Mouse (Mus musculus) embryonic facial prominence, embryonic 14.5 days (tissue): Measurements from ENCODE around the gene Cdc14b. TPM values are rescaled to one million over a fixed set of nuclear protein-coding genes. Genes with fewer than 3 reads are reported as not detected.
A peak's percentile ranks its signal among the peaks of the same experiment; 100 is the strongest.

Experiments
- ATAC-seq: fragments of 200-750 bp; cut with Nextera tagmentation; 2 replicates; pipeline ENCODE4 v1.8.0; 2017; ENCODE audit warnings: low read depth, moderate number of reproducible peaks, moderate TSS enrichment
- DNase-seq: peaks from one replicate; pipeline ENCODE4 v3.0.0-alpha.2; 2015; ENCODE audit warnings: low spot score
- H3K27ac ChIP-seq: fragments of 300-500 bp; sonication (generic); replicated peaks from 2 replicates; pipeline ENCODE4 v1.5.1; 2014; ENCODE audit warnings: low read depth, mild to moderate bottlenecking, low read length, moderate library complexity
- H3K27me3 ChIP-seq: fragments of 300-500 bp; sonication (generic); replicated peaks from 2 replicates; pipeline ENCODE4 v1.6.1; 2014; ENCODE audit warnings: low read length; ENCODE audit not compliant: control insufficient read depth, insufficient read depth
- H3K36me3 ChIP-seq: fragments of 300-500 bp; sonication (generic); 2 replicates; pipeline ENCODE4 v1.6.1; 2014; ENCODE audit warnings: low read length, mixed read lengths; ENCODE audit not compliant: control insufficient read depth, insufficient read depth
- H3K4me1 ChIP-seq: fragments of 300-500 bp; sonication (generic); 2 replicates; pipeline ENCODE4 v1.6.1; 2014; ENCODE audit warnings: antibody characterized with exemption, low read length; ENCODE audit not compliant: control insufficient read depth, insufficient read depth
- H3K4me2 ChIP-seq: fragments of 300-500 bp; sonication (generic); 2 replicates; pipeline ENCODE4 v1.6.1; 2014; ENCODE audit warnings: low read depth, mild to moderate bottlenecking, low read length, moderate library complexity, mixed read lengths
- H3K4me3 ChIP-seq: fragments of 300-500 bp; sonication (generic); 2 replicates; pipeline ENCODE4 v1.5.1; 2014; ENCODE audit warnings: low read depth, mild to moderate bottlenecking, low read length
- H3K9ac ChIP-seq: fragments of 300-500 bp; sonication (generic); 2 replicates; pipeline ENCODE4 v1.6.1; 2014; ENCODE audit warnings: low read depth, mild to moderate bottlenecking, low read length, moderate library complexity, mixed read lengths
- H3K9me3 ChIP-seq: fragments of 300-500 bp; sonication (generic); 2 replicates; pipeline ENCODE4 v1.6.1; 2016; ENCODE audit warnings: low read length; ENCODE audit not compliant: control insufficient read depth
- WGBS: fragments of 180-500 bp; shearing (Covaris S2); extraction: QIAGEN DNeasy Blood & Tissue Kit; methylation state at CpG from one replicate; pipeline ENCODE4 v1.1.7; 2014; 5-methylcytosine and 5-hydroxymethylcytosine counted together
- polyA plus RNA-seq: library from polyadenylated mRNA; unstranded; fragments of >200 nt; fragmentation: Nextera tagmentation; extraction: Ambion mirVana; gene quantifications from 2 replicates; pipeline ENCODE4 v1.2.1, GENCODE M21; 2014

Cdc14b gene
- polyA plus RNA-seq, 1 experiment from 2014 or later = 14.7 TPM

DNA sequence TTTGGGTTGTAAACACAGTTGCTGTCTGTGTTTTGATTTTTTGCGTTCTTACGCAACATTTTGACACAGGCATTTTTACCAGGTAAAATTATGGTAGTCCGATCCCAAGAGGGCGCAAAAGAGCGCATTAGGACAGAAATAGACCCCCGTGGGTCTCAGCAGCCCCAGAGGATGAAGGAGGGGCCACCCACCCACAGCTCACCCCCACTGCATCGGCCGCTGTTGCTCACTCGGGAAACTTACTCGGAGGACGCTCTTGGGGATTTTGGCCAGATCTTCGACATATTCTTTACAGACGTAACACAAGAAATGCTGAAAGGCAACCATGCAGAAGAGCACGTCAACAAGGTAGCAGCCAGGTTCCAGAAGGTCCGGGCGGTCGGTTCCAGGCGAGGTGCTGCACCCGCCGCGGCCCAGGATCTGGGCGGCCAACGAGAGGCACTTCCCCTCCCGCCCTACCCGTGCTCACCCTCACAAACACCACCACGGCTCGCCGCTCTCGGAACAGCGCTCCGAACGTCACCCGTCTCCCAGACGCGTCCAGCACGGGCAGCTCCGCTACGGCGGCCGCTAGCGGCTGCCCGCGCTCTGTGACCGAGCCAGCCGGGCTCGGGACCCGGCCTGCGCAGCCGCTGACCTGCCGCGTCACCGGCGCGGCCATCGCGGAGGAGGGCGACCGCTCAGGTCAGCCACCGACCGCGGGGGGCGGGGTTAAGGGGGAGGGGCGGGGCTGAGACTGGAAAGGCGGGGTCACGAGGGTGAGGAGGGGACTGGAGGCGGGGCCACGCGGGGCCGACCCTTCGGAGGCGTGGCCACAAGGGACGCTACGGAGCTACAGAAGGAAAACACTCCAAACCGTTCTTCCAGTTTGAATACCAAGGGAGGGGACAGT, 37.2 kb upstream of the Cdc14b start, which contains the start of gene Aaed1:
Aaed1 (minus strand) TSS at position 687 of the 892 bp plus-strand sequence.
- ATAC-seq (peak; percentile 89), DNase-seq (peak; percentile 94)
- Histone ChIP-seq H3K36me3 (peaks cover 5% of the 10 kb centered on the region), H3K9ac (peak within 1 kb of the TSS; percentile 67), H3K27ac (peak within 1 kb of the TSS; percentile 86), H3K4me3 (peak within 1 kb of the TSS; percentile 62), H3K4me2 (peak within 1 kb of the TSS; percentile 61), H3K27me3 (no peaks in the 10 kb centered on the region), H3K9me3 (no peaks in the 10 kb centered on the region), H3K4me1 (no peaks in the 10 kb centered on the region)
- WGBS = 1% methylated on average over 43 of the region's 74 CpGs

DNA sequence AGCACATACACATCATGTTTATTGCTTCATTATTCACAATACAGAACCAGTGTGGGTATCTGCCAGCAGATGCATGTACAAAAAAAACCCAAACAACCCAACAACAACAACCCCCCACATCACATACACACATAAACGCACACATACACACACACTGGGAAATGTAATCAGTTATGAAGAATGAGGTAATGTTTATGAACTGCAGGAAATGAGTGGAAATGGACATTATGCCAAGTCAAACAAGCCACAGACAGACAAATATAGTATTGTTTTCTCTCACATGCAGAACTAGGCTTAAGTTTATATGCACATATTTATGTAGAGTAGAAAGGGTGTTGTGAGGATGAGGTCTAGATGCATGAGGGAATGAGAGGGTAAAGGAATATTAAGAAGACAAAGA, 36.2 kb upstream of the Cdc14b start:
- no peaks in the 10 kb centered on the region for H3K4me1 ChIP-seq
- ATAC-seq (no peak), DNase-seq (peak; percentile 31)
- H3K27ac ChIP-seq = peak overlapping the region; percentile 86
- no peaks in the 10 kb centered on the region for H3K9me3 ChIP-seq
- peak overlapping the region; percentile 67; the same call in 1 of the 2 replicates for H3K9ac ChIP-seq
- H3K36me3 ChIP-seq = peaks cover 8% of the 10 kb centered on the region
- H3K4me2 ChIP-seq = peak overlapping the region; percentile 61
- peak overlapping the region; percentile 62 for H3K4me3 ChIP-seq
- H3K27me3 ChIP-seq = no peaks in the 10 kb centered on the region
- 60% methylated on average over 1 of the region's 1 CpGs for WGBS

DNA sequence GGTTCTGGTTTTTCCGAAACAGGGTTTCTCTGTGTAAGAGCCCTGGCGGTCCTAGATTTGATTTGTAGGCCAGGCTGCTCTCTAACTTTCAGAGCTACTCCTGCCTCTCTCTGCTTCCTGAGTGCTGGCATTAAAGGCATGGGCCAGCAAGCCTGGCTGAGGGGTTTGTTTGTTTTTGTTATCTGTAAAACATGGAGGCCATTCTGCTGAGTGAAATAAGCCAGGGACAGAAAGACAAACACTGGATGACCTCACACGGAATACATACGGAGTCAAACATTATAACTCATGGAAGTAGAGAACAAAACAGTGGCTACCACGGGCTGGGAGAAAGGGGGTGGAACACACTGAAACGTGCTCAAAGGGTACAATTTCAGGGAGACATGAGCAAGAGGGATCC, 35.5 kb upstream of the Cdc14b start:
- peaks cover 8% of the 10 kb centered on the region for H3K36me3 ChIP-seq
- 71% methylated on average over 6 of the region's 6 CpGs for WGBS
- DNase-seq (no peak), ATAC-seq (no peak)
- no peak overlapping the region for H3K4me2 ChIP-seq
- no peak overlapping the region for H3K27ac ChIP-seq
- H3K4me1 ChIP-seq = no peaks in the 10 kb centered on the region
- H3K4me3 ChIP-seq = no peak overlapping the region
- no peak overlapping the region for H3K9ac ChIP-seq
- no peaks in the 10 kb centered on the region for H3K9me3 ChIP-seq
- H3K27me3 ChIP-seq = no peaks in the 10 kb centered on the region

DNA sequence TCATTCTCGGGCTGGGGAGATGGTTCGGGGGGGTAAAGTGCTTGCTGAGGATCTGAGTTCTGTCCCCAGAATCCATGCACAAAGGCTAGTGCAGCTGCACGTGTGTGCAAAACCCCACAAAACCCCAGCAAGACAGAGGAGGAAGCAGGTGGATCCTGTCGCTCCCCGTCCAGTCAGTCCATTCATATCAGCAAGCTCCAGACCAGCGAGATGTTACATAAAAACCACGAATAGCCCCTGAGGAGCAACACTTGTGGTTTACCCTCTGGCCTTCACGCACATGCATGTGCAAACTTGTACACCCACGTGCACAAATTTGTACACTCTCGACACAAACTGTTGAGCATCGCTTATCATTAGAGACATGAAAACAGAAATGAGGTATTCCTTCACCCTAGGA, 34.8 kb upstream of the Cdc14b start:
- ATAC-seq (no peak), DNase-seq (no peak)
- Histone ChIP-seq H3K9ac (no peak overlapping the region), H3K27ac (no peak overlapping the region), H3K9me3 (no peaks in the 10 kb centered on the region), H3K4me1 (no peaks in the 10 kb centered on the region), H3K36me3 (peaks cover 8% of the 10 kb centered on the region), H3K4me2 (no peak overlapping the region), H3K27me3 (no peaks in the 10 kb centered on the region), H3K4me3 (no peak overlapping the region)
- WGBS = 80% methylated on average over 11 of the region's 11 CpGs

DNA sequence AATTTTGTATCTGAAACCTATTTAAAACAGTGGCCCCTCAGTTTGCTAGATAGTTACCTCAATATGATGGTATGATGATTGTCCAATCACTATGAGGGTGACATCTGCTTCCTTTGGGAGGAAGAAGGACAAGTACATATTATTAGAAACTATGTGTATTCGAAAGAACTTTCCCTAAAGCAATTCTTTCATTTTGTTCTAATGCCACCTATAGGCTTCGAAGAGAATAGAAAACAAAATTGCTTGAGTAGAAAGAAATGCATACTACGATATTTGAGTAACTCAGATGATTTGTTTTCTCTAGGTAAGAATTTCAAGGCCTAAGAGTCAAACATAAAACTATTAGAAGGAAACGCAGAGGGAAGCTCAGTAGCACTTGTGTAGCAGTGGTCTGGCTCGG, 33.9 kb upstream of the Cdc14b start:
- no peak for DNase-seq
- no peaks in the 10 kb centered on the region for H3K9me3 ChIP-seq
- no peaks in the 10 kb centered on the region for H3K4me1 ChIP-seq
- ATAC-seq = no peak
- H3K36me3 ChIP-seq = peaks cover 8% of the 10 kb centered on the region
- H3K9ac ChIP-seq = no peak overlapping the region
- 54% methylated on average over 5 of the region's 5 CpGs for WGBS
- H3K4me3 ChIP-seq = no peak overlapping the region
- H3K4me2 ChIP-seq = no peak overlapping the region
- H3K27me3 ChIP-seq = no peaks in the 10 kb centered on the region
- H3K27ac ChIP-seq = no peak overlapping the region

DNA sequence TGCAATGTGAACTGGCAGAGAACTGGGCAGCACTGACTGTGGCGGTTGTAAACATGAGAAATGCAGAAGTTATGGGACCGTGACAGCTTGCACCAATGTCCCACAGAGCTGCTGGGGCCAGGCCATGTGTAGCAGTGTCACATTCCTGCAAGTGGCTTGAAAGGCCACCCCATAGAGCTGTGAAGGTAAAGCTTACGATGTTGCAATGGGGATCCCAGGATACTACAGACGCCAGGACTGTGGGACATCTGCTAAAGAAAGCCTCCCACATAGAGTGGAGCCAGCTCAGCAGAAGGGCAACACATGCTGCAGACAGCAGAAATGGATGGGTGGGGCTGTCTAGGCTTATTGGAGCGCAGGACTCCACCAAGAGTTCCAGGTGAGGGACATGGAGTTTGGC, 32.4 kb upstream of the Cdc14b start:
- no peak overlapping the region for H3K9ac ChIP-seq
- WGBS = 80% methylated on average over 5 of the region's 5 CpGs
- ATAC-seq (no peak), DNase-seq (no peak)
- H3K9me3 ChIP-seq = no peaks in the 10 kb centered on the region
- H3K36me3 ChIP-seq = peaks cover 12% of the 10 kb centered on the region
- no peak overlapping the region for H3K27ac ChIP-seq
- H3K4me1 ChIP-seq = no peaks in the 10 kb centered on the region
- no peak overlapping the region for H3K4me2 ChIP-seq
- H3K4me3 ChIP-seq = no peak overlapping the region
- no peaks in the 10 kb centered on the region for H3K27me3 ChIP-seq

DNA sequence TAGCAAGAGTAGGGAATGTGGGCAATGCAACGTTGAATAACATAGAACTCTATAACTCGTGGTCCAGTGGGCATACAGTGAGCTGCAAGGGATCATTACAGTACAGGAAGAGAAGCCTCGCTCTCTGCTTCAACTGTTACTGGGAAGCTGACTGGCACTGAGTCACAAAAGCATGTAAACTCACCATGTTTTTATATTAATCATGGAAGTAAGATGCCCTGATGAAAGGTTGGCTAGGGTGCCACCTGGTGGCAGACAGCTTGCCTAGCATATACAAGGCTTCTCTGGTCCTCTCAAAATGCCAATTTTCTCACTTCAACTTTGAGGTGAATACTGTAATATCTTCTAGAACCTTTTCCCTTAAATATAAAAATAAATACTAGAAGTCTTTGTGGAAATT, 31.0 kb upstream of the Cdc14b start:
- Histone ChIP-seq H3K9ac (no peak overlapping the region), H3K4me2 (no peak overlapping the region), H3K27me3 (no peaks in the 10 kb centered on the region), H3K9me3 (no peaks in the 10 kb centered on the region), H3K4me3 (no peak overlapping the region), H3K36me3 (peaks cover 12% of the 10 kb centered on the region), H3K27ac (no peak overlapping the region), H3K4me1 (no peaks in the 10 kb centered on the region)
- peak; percentile 64 for ATAC-seq
- DNase-seq = peak; percentile 84
- WGBS = 71% methylated on average over 3 of the region's 3 CpGs

DNA sequence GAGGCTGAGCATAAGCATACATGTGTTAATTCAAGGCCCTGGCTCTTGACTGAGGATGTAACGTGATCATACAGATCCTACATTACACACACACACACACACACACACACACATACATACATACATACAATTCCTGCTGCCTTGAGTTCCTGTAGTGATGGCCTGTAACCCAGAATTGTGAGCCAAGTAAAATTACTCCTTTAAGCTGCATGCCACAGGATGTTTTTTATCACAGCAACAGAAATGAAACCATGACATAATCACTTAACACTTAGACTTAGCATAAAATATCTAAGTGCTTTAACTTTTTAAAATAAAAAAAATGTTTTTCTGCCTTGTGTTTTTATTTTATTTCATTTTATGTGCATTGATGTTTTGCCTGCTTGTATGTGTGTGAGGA, 24.0 kb upstream of the Cdc14b start:
- H3K27me3 ChIP-seq = no peaks in the 10 kb centered on the region
- no peak for DNase-seq
- 71% methylated on average over 1 of the region's 1 CpGs for WGBS
- H3K4me1 ChIP-seq = no peaks in the 10 kb centered on the region
- no peak overlapping the region for H3K4me2 ChIP-seq
- H3K36me3 ChIP-seq = 0 out of 2 replicates have a peak, but pooled peaks cover 12% of the 10 kb centered on the region
- ATAC-seq = no peak
- no peaks in the 10 kb centered on the region for H3K9me3 ChIP-seq
- no peak overlapping the region for H3K27ac ChIP-seq
- H3K9ac ChIP-seq = no peak overlapping the region
- H3K4me3 ChIP-seq = no peak overlapping the region

DNA sequence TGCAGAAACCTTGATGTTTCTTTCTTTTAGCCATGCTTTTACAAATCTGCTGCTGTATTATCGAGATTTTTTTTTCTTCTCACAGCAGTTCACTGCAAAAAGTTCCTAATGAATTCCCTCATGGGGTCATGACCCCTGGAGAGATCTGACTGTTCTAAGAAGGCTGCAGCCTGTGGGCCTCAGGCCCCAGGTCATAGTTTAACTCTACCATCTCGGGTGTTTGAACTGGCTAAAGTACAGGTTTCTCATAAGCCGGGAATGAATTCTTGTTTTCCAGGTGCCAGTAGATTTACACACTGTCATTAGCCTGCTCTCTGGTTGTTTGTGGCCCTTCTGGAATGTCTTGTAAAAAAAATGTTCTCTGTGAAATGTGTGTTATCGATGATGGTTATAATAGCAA, 11.7 kb upstream of the Cdc14b start:
- Histone ChIP-seq H3K4me3 (no peak overlapping the region), H3K27me3 (no peaks in the 10 kb centered on the region), H3K4me2 (no peak overlapping the region), H3K4me1 (no peaks in the 10 kb centered on the region), H3K27ac (no peak overlapping the region), H3K36me3 (0 out of 2 replicates have a peak, but pooled peaks cover 6% of the 10 kb centered on the region), H3K9ac (no peak overlapping the region), H3K9me3 (no peaks in the 10 kb centered on the region)
- no peak for ATAC-seq
- WGBS = 38% methylated on average over 4 of the region's 4 CpGs
- DNase-seq = no peak
